Mouse (Mus musculus): ENCODE measurements around the gene Rbms3. TPM values are rescaled to one million over a fixed set of nuclear protein-coding genes. Genes with fewer than 3 reads are reported as not detected.
A peak's percentile ranks its signal among the peaks of the same experiment; 100 is the strongest.

Gene Rbms3
- total and polyA plus RNA-seq, 2 experiments, result 2.4 to 4.0 TPM

GRCm38 (mm10) chr9:116980801-116981200 lies 648.9 kb downstream of the Rbms3 start:
- no peaks in the 10 kb centered on the region for H3K36me3 ChIP-seq (ENCODE audit: control insufficient read depth, insufficient read depth, low read length)
- no peaks in the 10 kb centered on the region for H3K27me3 ChIP-seq (ENCODE audit: control insufficient read depth, insufficient read depth, low read length)
- no peaks in the 10 kb centered on the region; the same call in 1 of the 2 replicates for H3K4me1 ChIP-seq (ENCODE audit: control insufficient read depth, insufficient read depth, low read length)
- no peak overlapping the region for H3K9ac ChIP-seq (ENCODE audit: low read depth, low read length)
- no peak for DNase-seq (ENCODE audit: extremely low read depth, low read depth, low spot score)
- no peaks in the 10 kb centered on the region for H3K79me2 ChIP-seq (ENCODE audit: control insufficient read depth, insufficient read depth, low read length)
- H3K4me3 ChIP-seq (ENCODE audit: insufficient read depth, low read depth, low read length), result no peak overlapping the region
- no peak overlapping the region for H3K27ac ChIP-seq (replicated peaks; ENCODE audit: insufficient read depth, low read depth, low read length)
- TF ChIP-seq CTCF (IDR thresholded peaks at IDR 0.05; ENCODE audit: low read depth, low read length) (no peak), POLR2A (IDR thresholded peaks at IDR 0.05; ENCODE audit: extremely low read depth, insufficient read depth, low read length) (no peak)
- 77% methylated on average over 5 of the region's 5 CpGs for whole genome bisulfite sequencing

- H3K27me3 ChIP-seq (ENCODE audit: control insufficient read depth, insufficient read depth, low read length), result no peaks in the 10 kb centered on the region
- H3K79me2 ChIP-seq (ENCODE audit: control insufficient read depth, insufficient read depth, low read length), result no peaks in the 10 kb centered on the region
- H3K4me1 ChIP-seq (ENCODE audit: control insufficient read depth, insufficient read depth, low read length), result no peaks in the 10 kb centered on the region; the same call in 1 of the 2 replicates
- H3K4me3 ChIP-seq (ENCODE audit: insufficient read depth, low read depth, low read length), result no peak overlapping the region
- 89% methylated on average over 6 of the region's 6 CpGs for WGBS
- no peak for TF ChIP-seq CTCF (IDR thresholded peaks at IDR 0.05; ENCODE audit: low read depth, low read length)
- no peak for TF ChIP-seq POLR2A (IDR thresholded peaks at IDR 0.05; ENCODE audit: extremely low read depth, insufficient read depth, low read length)
- no peak overlapping the region for H3K9ac ChIP-seq (ENCODE audit: low read depth, low read length)
- no peak for DNase-seq (ENCODE audit: extremely low read depth, low read depth, low spot score)
- H3K36me3 ChIP-seq (ENCODE audit: control insufficient read depth, insufficient read depth, low read length), result no peaks in the 10 kb centered on the region
- no peak overlapping the region for H3K27ac ChIP-seq (replicated peaks; ENCODE audit: insufficient read depth, low read depth, low read length)
Measured at GRCm38 (mm10) chr9:116977428-116977827, 652.3 kb downstream of the Rbms3 start.

- Histone ChIP-seq H3K27me3 (ENCODE audit: control insufficient read depth, insufficient read depth, low read length) (no peaks in the 10 kb centered on the region), H3K36me3 (ENCODE audit: control insufficient read depth, insufficient read depth, low read length) (no peaks in the 10 kb centered on the region), H3K27ac (replicated peaks; ENCODE audit: insufficient read depth, low read depth, low read length) (peak overlapping the region; percentile 12; the same call in 1 of the 2 replicates), H3K4me1 (ENCODE audit: control insufficient read depth, insufficient read depth, low read length) (no peaks in the 10 kb centered on the region; the same call in 1 of the 2 replicates), H3K4me3 (ENCODE audit: insufficient read depth, low read depth, low read length) (no peak overlapping the region), H3K9ac (ENCODE audit: low read depth, low read length) (no peak overlapping the region), H3K79me2 (ENCODE audit: control insufficient read depth, insufficient read depth, low read length) (no peaks in the 10 kb centered on the region)
- no peak for DNase-seq (ENCODE audit: extremely low read depth, low read depth, low spot score)
- 85% methylated on average over 21 of the region's 21 CpGs for WGBS
- TF ChIP-seq CTCF (IDR thresholded peaks at IDR 0.05; ENCODE audit: low read depth, low read length), result peak; percentile 23; the same call in 1 of the 2 replicates
- TF ChIP-seq POLR2A (IDR thresholded peaks at IDR 0.05; ENCODE audit: extremely low read depth, insufficient read depth, low read length), result no peak
Measured at GRCm38 (mm10) chr9:116976575-116977408, 652.9 kb downstream of the Rbms3 start.

GRCm38 (mm10) chr9:116975269-116975668 lies 654.4 kb downstream of the Rbms3 start:
- no peak overlapping the region for H3K27ac ChIP-seq (replicated peaks; ENCODE audit: insufficient read depth, low read depth, low read length)
- H3K4me3 ChIP-seq (ENCODE audit: insufficient read depth, low read depth, low read length), result no peak overlapping the region
- H3K27me3 ChIP-seq (ENCODE audit: control insufficient read depth, insufficient read depth, low read length), result no peaks in the 10 kb centered on the region
- no peaks in the 10 kb centered on the region for H3K79me2 ChIP-seq (ENCODE audit: control insufficient read depth, insufficient read depth, low read length)
- H3K36me3 ChIP-seq (ENCODE audit: control insufficient read depth, insufficient read depth, low read length), result no peaks in the 10 kb centered on the region
- WGBS, result 97% methylated on average over 4 of the region's 4 CpGs
- DNase-seq (ENCODE audit: extremely low read depth, low read depth, low spot score), result no peak
- no peak overlapping the region for H3K9ac ChIP-seq (ENCODE audit: low read depth, low read length)
- no peak for TF ChIP-seq POLR2A (IDR thresholded peaks at IDR 0.05; ENCODE audit: extremely low read depth, insufficient read depth, low read length)
- TF ChIP-seq CTCF (IDR thresholded peaks at IDR 0.05; ENCODE audit: low read depth, low read length), result no peak
- H3K4me1 ChIP-seq (ENCODE audit: control insufficient read depth, insufficient read depth, low read length), result no peaks in the 10 kb centered on the region; the same call in 1 of the 2 replicates

- no peak for DNase-seq (ENCODE audit: extremely low read depth, low read depth, low spot score)
- Histone ChIP-seq H3K4me1 (ENCODE audit: control insufficient read depth, insufficient read depth, low read length) (no peaks in the 10 kb centered on the region; the same call in 1 of the 2 replicates), H3K4me3 (ENCODE audit: insufficient read depth, low read depth, low read length) (no peak overlapping the region), H3K27ac (replicated peaks; ENCODE audit: insufficient read depth, low read depth, low read length) (no peak overlapping the region; the same call in 1 of the 2 replicates), H3K36me3 (ENCODE audit: control insufficient read depth, insufficient read depth, low read length) (no peaks in the 10 kb centered on the region), H3K9ac (ENCODE audit: low read depth, low read length) (no peak overlapping the region), H3K27me3 (ENCODE audit: control insufficient read depth, insufficient read depth, low read length) (no peaks in the 10 kb centered on the region), H3K79me2 (ENCODE audit: control insufficient read depth, insufficient read depth, low read length) (no peaks in the 10 kb centered on the region)
- TF ChIP-seq POLR2A (IDR thresholded peaks at IDR 0.05; ENCODE audit: extremely low read depth, insufficient read depth, low read length) (no peak), CTCF (IDR thresholded peaks at IDR 0.05; ENCODE audit: low read depth, low read length) (no peak; the same call in 1 of the 2 replicates)
- 87% methylated on average over 3 of the region's 3 CpGs for WGBS
Measured at GRCm38 (mm10) chr9:116974134-116974533, 655.6 kb downstream of the Rbms3 start.

- Histone ChIP-seq H3K4me3 (ENCODE audit: insufficient read depth, low read depth, low read length) (no peak overlapping the region), H3K9ac (ENCODE audit: low read depth, low read length) (no peak overlapping the region), H3K79me2 (ENCODE audit: control insufficient read depth, insufficient read depth, low read length) (no peaks in the 10 kb centered on the region), H3K27ac (replicated peaks; ENCODE audit: insufficient read depth, low read depth, low read length) (peak overlapping the region; percentile 59), H3K4me1 (ENCODE audit: control insufficient read depth, insufficient read depth, low read length) (no peaks in the 10 kb centered on the region; the same call in 1 of the 2 replicates), H3K36me3 (ENCODE audit: control insufficient read depth, insufficient read depth, low read length) (no peaks in the 10 kb centered on the region), H3K27me3 (ENCODE audit: control insufficient read depth, insufficient read depth, low read length) (no peaks in the 10 kb centered on the region)
- 59% methylated on average over 2 of the region's 2 CpGs for WGBS
- TF ChIP-seq CTCF (IDR thresholded peaks at IDR 0.05; ENCODE audit: low read depth, low read length), result no peak
- no peak for TF ChIP-seq POLR2A (IDR thresholded peaks at IDR 0.05; ENCODE audit: extremely low read depth, insufficient read depth, low read length)
- peak; percentile 17 for DNase-seq (ENCODE audit: extremely low read depth, low read depth, low spot score)
Measured at GRCm38 (mm10) chr9:116973594-116973993, 656.1 kb downstream of the Rbms3 start.

Measured in liver, adult 2 months (tissue).